Mouse (Mus musculus) bone marrow, adult 2 months (tissue): ENCODE measurements around the gene Uaca. TPM values are rescaled to one million over a fixed set of nuclear protein-coding genes. Genes with fewer than 3 reads are reported as not detected.

Experiments
- H3K27ac ChIP-seq: fragments of 200-500 bp; 2 replicates; pipeline ENCODE4 v1.5.1; 2012; ENCODE audit warnings: low read depth, mild to moderate bottlenecking, control low read depth, inconsistent platforms, low read length; ENCODE audit not compliant: control insufficient read depth, poor library complexity, insufficient read depth
- H3K4me1 ChIP-seq: fragments of 200-500 bp; 2 replicates; pipeline ENCODE4 v1.6.1; 2011; ENCODE audit warnings: low read length; ENCODE audit not compliant: control insufficient read depth, insufficient read depth
- H3K4me3 ChIP-seq: fragments of 200-500 bp; replicated peaks from 2 replicates; pipeline ENCODE3; 2011; ENCODE audit warnings: mild to moderate bottlenecking, low read depth, low read length, control low read depth; ENCODE audit not compliant: control insufficient read depth
- CTCF ChIP-seq: fragments of 200-500 bp; IDR thresholded peaks from 2 replicates; pipeline ENCODE4 v1.5.1; 2011; ENCODE audit warnings: low read length, control low read depth; ENCODE audit not compliant: control insufficient read depth, insufficient read depth
- POLR2A ChIP-seq: fragments of 200-500 bp; IDR thresholded peaks from 2 replicates; pipeline ENCODE4 v1.6.1; 2011; ENCODE audit warnings: low read depth, mild to moderate bottlenecking, control low read depth, low read length, borderline replicate concordance; ENCODE audit not compliant: control insufficient read depth
- WGBS: fragments of 180-500 bp; shearing (Covaris S2); methylation state at CpG from one replicate; pipeline ENCODE4 v1.1.7; 2018; 5-methylcytosine and 5-hydroxymethylcytosine counted together
- polyA plus RNA-seq: library from polyadenylated mRNA; stranded (reverse); fragments of >200 nt; gene quantifications from 2 replicates; pipeline ENCODE4 v1.2.4, GENCODE M21; 2011; ENCODE audit warnings: low replicate concordance; ENCODE audit not compliant: missing spikeins, insufficient read depth, insufficient read length

Uaca gene
- polyA plus RNA-seq, 1 experiment = 3.8 TPM

GRCm38 (mm10) chr9:60893511-60893910 lies 99.2 kb downstream of the Uaca start:
- H3K4me1 ChIP-seq = no peaks in the 10 kb centered on the region; the same call in none of the 2 replicates
- WGBS = 74% methylated on average over 6 of the region's 6 CpGs
- H3K4me3 ChIP-seq = no peak overlapping the region
- H3K27ac ChIP-seq = no peak overlapping the region
- no peak for TF ChIP-seq CTCF
- TF ChIP-seq POLR2A = no peak

DNA sequence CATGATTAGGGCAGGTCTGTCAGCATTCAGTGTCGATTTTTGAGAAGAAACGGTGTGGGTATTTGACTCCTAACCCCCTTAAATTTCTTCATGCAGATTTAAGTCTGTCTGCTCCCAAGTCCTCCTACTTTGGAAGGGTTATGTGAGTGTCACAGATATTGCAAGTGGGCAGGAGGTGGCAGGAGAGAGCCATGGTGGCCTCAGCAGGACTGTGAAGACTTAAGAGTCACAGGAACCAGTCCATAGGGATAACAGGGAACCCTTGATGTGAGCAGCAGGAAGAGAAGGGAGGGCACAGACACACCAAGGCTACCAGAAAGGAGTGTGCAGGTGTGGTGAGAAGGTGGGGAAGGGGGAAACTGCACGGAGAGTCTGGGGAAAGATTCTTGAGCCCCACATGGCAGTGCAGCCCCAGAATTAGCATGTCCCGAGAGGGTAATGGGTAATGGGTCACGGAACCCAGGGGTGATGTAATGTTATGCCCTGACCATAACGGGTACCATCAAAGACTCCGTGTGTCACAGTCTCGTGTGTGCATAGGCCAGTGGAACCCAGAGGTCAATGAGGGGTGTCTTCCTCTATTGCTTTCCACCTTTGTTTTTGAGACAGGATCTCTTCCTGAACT lies 101.3 kb downstream of the Uaca start:
- H3K4me1 ChIP-seq = no peaks in the 10 kb centered on the region; the same call in 1 of the 2 replicates
- no peak overlapping the region for H3K4me3 ChIP-seq
- peak; percentile 54 for TF ChIP-seq CTCF
- no peak for TF ChIP-seq POLR2A
- H3K27ac ChIP-seq = no peak overlapping the region
- 40% methylated on average over 8 of the region's 8 CpGs for WGBS

GRCm38 (mm10) chr9:60898291-60899020 lies 104.1 kb downstream of the Uaca start:
- H3K4me3 ChIP-seq = no peak overlapping the region
- no peak for TF ChIP-seq POLR2A
- TF ChIP-seq CTCF = no peak
- no peak overlapping the region for H3K27ac ChIP-seq
- 79% methylated on average over 5 of the region's 5 CpGs for WGBS
- no peaks in the 10 kb centered on the region; the same call in 1 of the 2 replicates for H3K4me1 ChIP-seq

DNA sequence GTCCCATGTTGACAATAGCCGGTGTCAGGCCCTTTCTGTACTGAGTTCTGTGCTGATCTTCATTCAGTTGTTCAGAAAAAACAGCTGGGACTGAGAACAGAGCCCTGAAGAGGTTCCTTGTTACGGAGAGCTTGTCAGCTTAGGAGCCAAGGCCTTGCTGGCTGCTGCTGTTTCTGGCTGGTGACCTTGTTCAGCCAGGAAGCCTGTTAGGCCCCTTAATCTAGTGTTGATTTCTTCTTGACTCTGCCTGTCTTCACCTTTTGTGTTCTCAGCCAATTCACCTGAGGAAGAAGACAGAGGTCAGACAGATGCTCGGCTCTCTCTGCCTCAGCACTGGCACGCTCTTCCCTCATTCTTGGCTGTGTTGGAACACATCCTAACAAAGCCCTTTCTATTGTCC lies 104.9 kb downstream of the Uaca start:
- H3K4me1 ChIP-seq = no peaks in the 10 kb centered on the region; the same call in 1 of the 2 replicates

DNA sequence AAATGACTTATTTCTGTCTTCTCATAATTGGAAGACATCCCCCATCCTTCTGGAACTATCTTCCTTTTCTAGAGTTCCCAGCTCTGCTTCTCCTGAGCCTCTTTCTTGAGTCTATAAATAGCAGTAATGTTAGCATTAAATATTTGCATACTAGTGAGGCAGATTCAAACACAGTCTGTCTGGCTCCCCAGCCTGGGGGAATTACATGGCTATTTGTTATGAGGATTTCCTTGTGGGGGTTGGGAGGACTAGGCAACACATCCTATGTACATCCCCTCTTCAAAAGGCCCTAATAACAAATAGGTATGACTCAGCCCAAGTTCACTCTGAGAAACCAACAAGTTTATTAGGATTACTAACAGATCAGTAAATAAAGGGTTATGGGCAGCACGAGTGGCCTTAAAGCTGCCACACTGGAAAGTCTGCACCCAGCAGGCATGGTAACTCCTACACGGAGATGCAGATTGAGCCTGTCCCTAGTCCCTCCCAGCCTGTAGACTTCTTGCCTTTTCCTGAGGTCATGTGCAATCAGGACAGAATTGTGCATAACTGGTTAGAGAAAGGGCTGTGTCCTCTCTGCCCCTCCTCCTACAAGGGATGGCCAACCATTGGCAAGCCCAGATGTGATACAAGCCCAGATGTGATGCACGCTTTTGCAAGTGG lies 105.6 kb downstream of the Uaca start:
- Histone ChIP-seq H3K27ac (no peak overlapping the region), H3K4me1 (no peaks in the 10 kb centered on the region; the same call in 1 of the 2 replicates), H3K4me3 (no peak overlapping the region)
- 73% methylated on average over 3 of the region's 3 CpGs for WGBS
- TF ChIP-seq CTCF (no peak), POLR2A (no peak)

More for the DNA sequence above, 104.9 kb downstream of the Uaca start:
- no peak overlapping the region for H3K4me3 ChIP-seq
- H3K27ac ChIP-seq = no peak overlapping the region
- TF ChIP-seq POLR2A = no peak
- no peak for TF ChIP-seq CTCF
- 85% methylated on average over 4 of the region's 4 CpGs for WGBS

DNA sequence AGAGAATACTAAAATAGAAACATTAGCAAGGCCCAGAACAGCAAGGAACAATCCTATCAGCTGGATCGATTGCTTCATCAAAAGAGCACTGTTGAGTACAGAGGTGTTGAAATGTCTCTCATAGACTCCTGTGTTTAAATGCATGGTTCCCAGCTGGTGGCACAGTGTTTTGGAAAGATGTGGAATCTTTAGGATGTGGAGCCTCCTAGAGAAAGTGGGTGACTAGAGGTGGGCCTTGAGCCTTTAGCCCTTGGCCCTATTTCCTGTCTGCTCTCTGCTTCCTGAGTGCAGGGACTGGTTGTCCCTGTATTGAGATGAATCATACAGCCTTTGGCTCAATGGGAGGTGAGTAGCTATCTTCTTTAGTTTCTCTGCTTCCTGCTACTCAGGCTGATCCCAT lies 117.9 kb downstream of the Uaca start:
- TF ChIP-seq POLR2A = no peak
- H3K4me1 ChIP-seq = no peaks in the 10 kb centered on the region

GRCm38 (mm10) chr9:60913626-60914025 lies 119.3 kb downstream of the Uaca start:
- Histone ChIP-seq H3K4me3 (no peak overlapping the region), H3K4me1 (no peaks in the 10 kb centered on the region), H3K27ac (no peak overlapping the region)
- TF ChIP-seq POLR2A (no peak), CTCF (no peak)
- 83% methylated on average over 3 of the region's 3 CpGs for WGBS

More for the DNA sequence above, 117.9 kb downstream of the Uaca start:
- no peak overlapping the region for H3K27ac ChIP-seq
- 58% methylated on average over 1 of the region's 1 CpGs for WGBS
- no peak overlapping the region for H3K4me3 ChIP-seq

- Histone ChIP-seq H3K4me1 (no peaks in the 10 kb centered on the region; the same call in 1 of the 2 replicates), H3K27ac (no peak overlapping the region), H3K4me3 (no peak overlapping the region)
- TF ChIP-seq CTCF (no peak), POLR2A (no peak)
- 74% methylated on average over 8 of the region's 8 CpGs for WGBS
Measured at GRCm38 (mm10) chr9:60919936-60920672, 125.8 kb downstream of the Uaca start.
